Mouse (Mus musculus) CH12.LX (cell line): ENCODE measurements around the gene Slc35c2. TPM values are rescaled to one million over a fixed set of nuclear protein-coding genes. Genes with fewer than 3 reads are reported as not detected.

Experiments
- DNase-seq: peaks from one replicate; pipeline ENCODE4 v3.0.0-alpha.2; 2013; ENCODE audit errors: extremely low read depth
- H3K27ac ChIP-seq: 2 replicates; pipeline ENCODE4 v1.5.1; 2012; ENCODE audit warnings: low read depth, mild to moderate bottlenecking, control low read depth, moderate library complexity; ENCODE audit not compliant: insufficient read depth
- H3K27me3 ChIP-seq: replicated peaks from 2 replicates; pipeline ENCODE3; 2012; ENCODE audit warnings: inconsistent platforms
- H3K36me3 ChIP-seq, 2 experiments: replicated peaks in 1 of 2; 2 replicates each; pipeline versions ENCODE3 to v1.6.1; 2012; ENCODE audit warnings: inconsistent platforms in 1 of 2, low read length in 1 of 2, mild to moderate bottlenecking in 1 of 2, mixed read lengths in 1 of 2, moderate library complexity in 1 of 2; ENCODE audit not compliant: control insufficient read depth in 1 of 2, insufficient read depth in 1 of 2
- H3K4me1 ChIP-seq, 2 experiments: 2 replicates each; pipeline ENCODE4 v1.6.1; 2012; ENCODE audit warnings: inconsistent platforms in 1 of 2, moderate library complexity in 1 of 2; ENCODE audit not compliant: insufficient read depth in 2 of 2, control insufficient read depth in 1 of 2
- H3K4me2 ChIP-seq: 2 replicates; pipeline ENCODE4 v1.6.1; 2012; ENCODE audit warnings: low read depth, mild to moderate bottlenecking, control low read depth; ENCODE audit not compliant: poor library complexity, insufficient read depth, severe bottlenecking
- H3K4me3 ChIP-seq, 3 experiments: fragments of 150-350 bp in 1 of 3; sonication (generic) in 1 of 3; replicated peaks in 1 of 3; 2 replicates each; pipeline versions ENCODE3 to v1.5.1; 2011 to 2012; ENCODE audit warnings: low read depth in 2 of 3, low read length in 2 of 3, mild to moderate bottlenecking in 2 of 3, moderate library complexity in 2 of 3, control low read depth in 1 of 3, improper control_type of control experiment in 1 of 3, inconsistent platforms in 1 of 3, mixed read lengths in 1 of 3; ENCODE audit not compliant: poor library complexity in 1 of 3
- H3K79me2 ChIP-seq: replicated peaks from 2 replicates; pipeline ENCODE4 v1.6.1; 2012; ENCODE audit warnings: mild to moderate bottlenecking, moderate library complexity; ENCODE audit not compliant: control insufficient read depth, poor library complexity, insufficient read depth, severe bottlenecking; ENCODE audit errors: extremely low read depth
- H3K9ac ChIP-seq: 2 replicates; pipeline ENCODE4 v1.6.1; 2012; ENCODE audit warnings: low read depth, mild to moderate bottlenecking, control low read depth, moderate library complexity; ENCODE audit not compliant: insufficient read depth
- H3K9me3 ChIP-seq: replicated peaks from 2 replicates; pipeline ENCODE3; 2012; ENCODE audit warnings: low read length, inconsistent platforms, mixed read lengths
- CHD1 ChIP-seq: IDR thresholded peaks from 2 replicates; pipeline ENCODE4 v1.6.1; 2012; ENCODE audit warnings: low read depth, low read length, improper control_type of control experiment, inconsistent platforms
- CHD2 ChIP-seq: IDR thresholded peaks from 2 replicates; pipeline ENCODE4 v1.6.1; 2011; ENCODE audit warnings: low read length, improper control_type of control experiment
- E2F4 ChIP-seq: IDR thresholded peaks from 2 replicates; pipeline ENCODE4 v1.6.1; 2011; ENCODE audit warnings: low read depth, low read length, improper control_type of control experiment; ENCODE audit not compliant: insufficient replicate concordance
- EP300 ChIP-seq: IDR thresholded peaks from 2 replicates; pipeline ENCODE4 v1.6.1; 2011; ENCODE audit warnings: low read length, improper control_type of control experiment
- ETS1 ChIP-seq: conservative IDR thresholded peaks from 2 replicates; pipeline ENCODE4 v1.6.1; 2012; ENCODE audit warnings: low read depth, mild to moderate bottlenecking, inconsistent platforms, low read length, improper control_type of control experiment, moderate library complexity
- GABPA ChIP-seq: IDR thresholded peaks from 2 replicates; pipeline ENCODE4 v1.6.1; 2012; ENCODE audit warnings: low read depth, low read length, improper control_type of control experiment, inconsistent platforms; ENCODE audit not compliant: insufficient replicate concordance
- HCFC1 ChIP-seq: IDR thresholded peaks from 2 replicates; pipeline ENCODE4 v1.6.1; 2012; ENCODE audit warnings: low read depth, mild to moderate bottlenecking, inconsistent platforms, low read length, improper control_type of control experiment
- IRF4 ChIP-seq: IDR thresholded peaks from 2 replicates; pipeline ENCODE4 v1.6.1; 2014; ENCODE audit warnings: low read depth, mild to moderate bottlenecking, inconsistent platforms, low read length, improper control_type of control experiment
- JUN ChIP-seq: IDR thresholded peaks from 2 replicates; pipeline ENCODE4 v1.6.1; 2011; ENCODE audit warnings: low read depth, mild to moderate bottlenecking, low read length, improper control_type of control experiment, moderate library complexity; ENCODE audit not compliant: insufficient read depth
- JUND ChIP-seq: conservative IDR thresholded peaks from 2 replicates; pipeline ENCODE4 v1.6.1; 2011; ENCODE audit warnings: low read depth, low read length, improper control_type of control experiment
- MAFK ChIP-seq: IDR thresholded peaks from 2 replicates; pipeline ENCODE4 v1.6.1; 2011; ENCODE audit warnings: low read length, improper control_type of control experiment; ENCODE audit not compliant: insufficient replicate concordance
- MAX ChIP-seq: IDR thresholded peaks from 2 replicates; pipeline ENCODE4 v1.6.1; 2011; ENCODE audit warnings: low read length, improper control_type of control experiment
- MAZ ChIP-seq: IDR thresholded peaks from 2 replicates; pipeline ENCODE4 v1.6.1; 2012; ENCODE audit warnings: low read depth, mild to moderate bottlenecking, inconsistent platforms, low read length, improper control_type of control experiment, moderate library complexity
- MXI1 ChIP-seq: IDR thresholded peaks from 2 replicates; pipeline ENCODE4 v1.6.1; 2011; ENCODE audit warnings: mild to moderate bottlenecking, low read depth, low read length, improper control_type of control experiment
- MYC ChIP-seq: IDR thresholded peaks from 2 replicates; pipeline ENCODE4 v1.6.1; 2011; ENCODE audit warnings: low read depth, mild to moderate bottlenecking, improper control_type of control experiment, low read length
- NRF1 ChIP-seq: IDR thresholded peaks from 2 replicates; pipeline ENCODE4 v1.6.1; 2014; ENCODE audit warnings: low read depth, mild to moderate bottlenecking, inconsistent platforms, low read length, improper control_type of control experiment, moderate library complexity
- PAX5 ChIP-seq: IDR thresholded peaks from 2 replicates; pipeline ENCODE4 v1.6.1; 2012; ENCODE audit warnings: low read length, inconsistent platforms, mixed read lengths
- POLR2A ChIP-seq: IDR thresholded peaks from 2 replicates; pipeline ENCODE4 v1.6.1; 2011; ENCODE audit warnings: low read depth, mild to moderate bottlenecking, improper control_type of control experiment, low read length
- POLR2AphosphoS2 ChIP-seq: IDR thresholded peaks from 2 replicates; pipeline ENCODE4 v1.6.1; 2011; ENCODE audit warnings: low read depth, low read length, improper control_type of control experiment
- RAD21 ChIP-seq: IDR thresholded peaks from 2 replicates; pipeline ENCODE4 v1.6.1; 2011; ENCODE audit warnings: low read depth, mild to moderate bottlenecking, low read length, improper control_type of control experiment, moderate library complexity
- SIN3A ChIP-seq: IDR thresholded peaks from 2 replicates; pipeline ENCODE4 v1.6.1; 2012; ENCODE audit warnings: low read length, improper control_type of control experiment, inconsistent platforms
- TBP ChIP-seq: conservative IDR thresholded peaks from 2 replicates; pipeline ENCODE4 v1.6.1; 2011; ENCODE audit warnings: low read depth, low read length, improper control_type of control experiment
- UBTF ChIP-seq: IDR thresholded peaks from 2 replicates; pipeline ENCODE4 v1.6.1; 2012; ENCODE audit warnings: low read depth, mild to moderate bottlenecking, inconsistent platforms, low read length, improper control_type of control experiment, moderate library complexity
- USF1 ChIP-seq: IDR thresholded peaks from 2 replicates; pipeline ENCODE4 v1.6.1; 2014; ENCODE audit warnings: low read depth, mild to moderate bottlenecking, inconsistent platforms, low read length, improper control_type of control experiment
- USF2 ChIP-seq: conservative IDR thresholded peaks from 2 replicates; pipeline ENCODE4 v1.6.1; 2011; ENCODE audit warnings: low read depth, low read length, improper control_type of control experiment
- ZC3H11A ChIP-seq: IDR thresholded peaks from 2 replicates; pipeline ENCODE4 v1.6.1; 2012; ENCODE audit warnings: low read depth, mild to moderate bottlenecking, inconsistent platforms, low read length, improper control_type of control experiment
- ZKSCAN1 ChIP-seq: IDR thresholded peaks from 2 replicates; pipeline ENCODE4 v1.6.1; 2012; ENCODE audit warnings: low read depth, inconsistent platforms, low read length, improper control_type of control experiment, borderline replicate concordance
- ZMIZ1 ChIP-seq: IDR thresholded peaks from 2 replicates; pipeline ENCODE4 v1.6.1; 2012; ENCODE audit warnings: low read depth, mild to moderate bottlenecking, inconsistent platforms, low read length, improper control_type of control experiment
- ZNF384 ChIP-seq: IDR thresholded peaks from 2 replicates; pipeline ENCODE4 v1.6.1; 2012; ENCODE audit warnings: low read depth, low read length, improper control_type of control experiment, inconsistent platforms
- dilution Hi-C: fragments of 300-500 bp; cut with MboI; formaldehyde crosslinking; loops from 2 replicates; pipeline ENCODE4 v1.14.3; 2020; ENCODE audit warnings: low sequenced_read_pairs; ENCODE audit not compliant: extremely low pct_unique_long_range_greater_than_20kb, extremely low pct_ligation_motif_present
- in situ Hi-C: fragments of 300-500 bp; cut with MboI; formaldehyde crosslinking; loops from 3 replicates; pipeline ENCODE4 v1.14.3; 2019; ENCODE audit warnings: low sequenced_read_pairs, low pct_ligation_motif_present, low pct_unique_long_range_greater_than_20kb, mixed read lengths
- polyA plus RNA-seq: library from polyadenylated mRNA; unstranded; fragments of >175 nt; gene quantifications from 2 replicates; pipeline ENCODE4 v1.2.1, GENCODE M21; 2012; ENCODE audit warnings: low read depth; ENCODE audit not compliant: insufficient read length
- total RNA-seq, 2 experiments: library from RNA; depleted of rRNA; stranded (reverse); fragments of 300-350 nt in 1 of 2; fragments of >200 nt in 1 of 2; gene quantifications; 2 replicates each; pipeline ENCODE4 v1.2.3; 2012 to 2014

Slc35c2 gene
- total and polyA plus RNA-seq, 3 experiments, result 45.5 to 57.8 (median 55.3) TPM

DNA sequence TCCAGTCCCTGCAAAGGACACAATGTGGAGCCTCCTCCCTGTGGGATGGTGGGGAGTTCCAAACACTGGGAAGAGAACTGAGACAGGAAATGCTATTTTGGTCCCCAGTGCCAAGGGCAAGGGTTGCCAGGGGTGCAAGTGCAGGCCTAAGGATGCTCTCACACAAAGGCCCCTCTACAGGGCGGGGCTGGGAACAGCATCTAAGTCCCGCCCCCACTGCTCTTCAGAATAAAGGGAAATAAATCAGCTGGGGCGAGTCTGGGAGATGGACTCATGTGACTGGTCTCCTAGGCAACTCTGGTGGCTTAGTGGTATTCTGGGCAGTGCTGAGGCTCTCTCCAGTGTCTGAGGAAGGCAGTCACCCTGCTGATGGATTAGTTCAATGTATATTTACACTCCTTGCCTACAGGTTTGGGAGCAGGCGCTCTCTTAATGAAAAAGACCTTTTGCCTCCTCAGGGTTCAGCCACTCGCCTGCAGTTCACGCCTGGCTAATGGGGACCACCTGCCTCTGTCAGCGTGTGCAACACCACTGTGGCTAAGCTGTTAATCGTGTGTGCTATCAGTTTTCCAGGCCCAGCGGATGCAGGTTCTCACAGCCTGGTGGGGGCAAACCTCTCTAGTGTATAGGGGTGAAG, 29.3 kb upstream of the Slc35c2 start:
- Histone ChIP-seq H3K36me3 (peaks cover 36 to 64% of the 10 kb centered on the region in 2 experiments), H3K4me3 (no peak overlapping the region), H3K9me3 (no peaks in the 10 kb centered on the region), H3K4me1 (peaks cover 0 to 31% of the 10 kb centered on the region in 2 experiments; a peak in 2 of 4 replicates), H3K27ac (no peak overlapping the region), H3K79me2 (no peaks in the 10 kb centered on the region), H3K9ac (no peak overlapping the region), H3K27me3 (no peaks in the 10 kb centered on the region), H3K4me2 (no peak overlapping the region)
- dilution Hi-C loops (no loop called here), in situ Hi-C loops (no loop called here)
- TF ChIP-seq POLR2AphosphoS2 (no peak), USF1 (no peak), RAD21 (no peak), UBTF (no peak), ZC3H11A (no peak), SIN3A (no peak), ZKSCAN1 (no peak), IRF4 (no peak), CHD2 (no peak), ZNF384 (no peak), ETS1 (no peak), MXI1 (no peak), TBP (no peak), CHD1 (no peak), POLR2A (no peak), PAX5 (no peak), GABPA (no peak), NRF1 (no peak), HCFC1 (no peak)
- no peak for DNase-seq

DNA sequence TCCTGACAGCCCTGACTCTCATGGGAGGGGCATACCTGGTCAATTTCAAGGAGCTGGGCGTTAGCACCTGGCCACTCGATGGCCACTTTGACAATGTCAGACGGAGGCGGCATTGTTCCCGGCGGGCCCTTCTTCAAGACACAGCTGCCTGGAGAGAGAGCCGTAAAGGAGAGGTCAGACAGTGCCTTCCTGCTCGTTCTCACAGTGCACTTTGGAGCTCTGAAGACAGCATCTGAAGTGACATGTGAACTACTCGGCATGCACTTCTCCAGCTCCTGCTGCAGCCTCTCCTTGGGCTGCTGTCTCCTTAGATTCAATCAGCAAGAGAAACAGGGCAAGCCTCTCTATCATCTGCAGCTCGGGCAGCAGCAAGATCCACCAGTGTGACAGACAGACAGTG, 28.5 kb upstream of the Slc35c2 start:
- Histone ChIP-seq H3K36me3 (peaks cover 40 to 64% of the 10 kb centered on the region in 2 experiments), H3K79me2 (no peaks in the 10 kb centered on the region)

More for the DNA sequence above, 28.5 kb upstream of the Slc35c2 start:
- dilution Hi-C loops, result no loop called here
- Histone ChIP-seq H3K4me1 (peaks cover 0 to 25% of the 10 kb centered on the region in 2 experiments; a peak in 2 of 4 replicates), H3K9ac (no peak overlapping the region), H3K27me3 (no peaks in the 10 kb centered on the region), H3K4me3 (no peak overlapping the region), H3K9me3 (no peaks in the 10 kb centered on the region), H3K27ac (no peak overlapping the region), H3K4me2 (no peak overlapping the region)
- DNase-seq, result no peak
- TF ChIP-seq JUN (no peak), HCFC1 (no peak), TBP (no peak), MAZ (no peak), SIN3A (no peak), JUND (no peak), ETS1 (no peak), USF2 (no peak), E2F4 (no peak), MAFK (no peak), EP300 (no peak), USF1 (no peak), GABPA (no peak), ZMIZ1 (no peak), RAD21 (no peak), MAX (no peak), UBTF (no peak), MYC (no peak)
- in situ Hi-C loops, result no loop called here
